Mouse (Mus musculus) MEL (cell line): ENCODE results near the gene Rbm15. TPM values are rescaled to one million over a fixed set of nuclear protein-coding genes. Genes with fewer than 3 reads are reported as not detected.

Experiments used
- DNase-seq: peaks from one replicate; pipeline ENCODE4 v3.0.0; 2011; ENCODE audit warnings: low read depth, low spot score
- H3K27ac ChIP-seq: 2 replicates; pipeline ENCODE4 v1.5.1; 2012; ENCODE audit warnings: low read depth, mild to moderate bottlenecking, control low read depth, low read length, moderate library complexity; ENCODE audit not compliant: control insufficient read depth
- H3K27me3 ChIP-seq, 2 experiments: fragments of 150-350 bp in 1 of 2; sonication (generic) in 1 of 2; 2 replicates each; pipeline ENCODE4 v1.6.1; 2012; ENCODE audit warnings: low read length in 2 of 2, mild to moderate bottlenecking in 2 of 2, improper control_type of control experiment in 1 of 2, moderate library complexity in 1 of 2; ENCODE audit not compliant: insufficient read depth in 2 of 2, control insufficient read depth in 1 of 2
- H3K36me3 ChIP-seq, 2 experiments: 2 replicates each; pipeline ENCODE4 v1.6.1; 2012 to 2014; ENCODE audit warnings: low read length in 2 of 2, improper control_type of control experiment in 1 of 2, inconsistent platforms in 1 of 2, mild to moderate bottlenecking in 1 of 2; ENCODE audit not compliant: insufficient read depth in 2 of 2, control insufficient read depth in 1 of 2
- H3K4me1 ChIP-seq, 2 experiments: fragments of 150-350 bp in 1 of 2; sonication (generic) in 1 of 2; 2 replicates each; pipeline ENCODE4 v1.6.1; 2012; ENCODE audit warnings: low read length in 2 of 2, improper control_type of control experiment in 1 of 2, mild to moderate bottlenecking in 1 of 2; ENCODE audit not compliant: insufficient read depth in 2 of 2, control insufficient read depth in 1 of 2
- H3K4me3 ChIP-seq, 2 experiments: fragments of 150-350 bp in 1 of 2; sonication (generic) in 1 of 2; 2 replicates each; pipeline ENCODE4 v1.5.1; 2012; ENCODE audit warnings: low read depth in 2 of 2, low read length in 2 of 2, mild to moderate bottlenecking in 2 of 2, moderate library complexity in 2 of 2, control low read depth in 1 of 2, improper control_type of control experiment in 1 of 2; ENCODE audit not compliant: control insufficient read depth in 1 of 2, insufficient read depth in 1 of 2
- H3K79me2 ChIP-seq: 2 replicates; pipeline ENCODE4 v1.6.1; 2012; ENCODE audit warnings: mild to moderate bottlenecking, low read length, moderate library complexity; ENCODE audit not compliant: control insufficient read depth, poor library complexity, insufficient read depth
- H3K9ac ChIP-seq: 2 replicates; pipeline ENCODE4 v1.6.1; 2012; ENCODE audit warnings: low read depth, mild to moderate bottlenecking, control low read depth, low read length, moderate library complexity; ENCODE audit not compliant: control insufficient read depth, poor library complexity, severe bottlenecking
- H3K9me3 ChIP-seq: fragments of 150-350 bp; sonication (generic); replicated peaks from 2 replicates; pipeline ENCODE4 v1.6.1; 2012; ENCODE audit warnings: mild to moderate bottlenecking, low read length, improper control_type of control experiment, moderate library complexity; ENCODE audit not compliant: insufficient read depth
- CHD1 ChIP-seq: IDR thresholded peaks from 2 replicates; pipeline ENCODE4 v1.6.1; 2012; ENCODE audit warnings: low read depth, mild to moderate bottlenecking, inconsistent platforms, low read length, improper control_type of control experiment
- CHD2 ChIP-seq: IDR thresholded peaks from 2 replicates; pipeline ENCODE4 v1.6.1; 2011; ENCODE audit warnings: low read length, improper control_type of control experiment
- CTCF ChIP-seq, 3 experiments: IDR thresholded peaks in 2 of 3; conservative IDR thresholded peaks in 1 of 3; 2 replicates each; pipeline ENCODE4 v1.5.1; 2011 to 2012; ENCODE audit warnings: low read length in 3 of 3, low read depth in 2 of 3, mild to moderate bottlenecking in 2 of 3, improper control_type of control experiment in 1 of 3, inconsistent platforms in 1 of 3, mixed read lengths in 1 of 3, moderate library complexity in 1 of 3; ENCODE audit not compliant: control insufficient read depth in 1 of 3, insufficient read depth in 1 of 3, poor library complexity in 1 of 3, severe bottlenecking in 1 of 3
- E2F4 ChIP-seq: IDR thresholded peaks from 2 replicates; pipeline ENCODE4 v1.6.1; 2011; ENCODE audit warnings: low read depth, low read length, improper control_type of control experiment, borderline replicate concordance
- EP300 ChIP-seq, 2 experiments: IDR thresholded peaks; 2 replicates each; pipeline ENCODE4 v1.6.1; 2011; ENCODE audit warnings: improper control_type of control experiment in 2 of 2, low read length in 2 of 2, low read depth in 1 of 2, mild to moderate bottlenecking in 1 of 2
- GABPA ChIP-seq: IDR thresholded peaks from 2 replicates; pipeline ENCODE4 v1.6.1; 2012; ENCODE audit warnings: low read depth, mild to moderate bottlenecking, inconsistent platforms, low read length, improper control_type of control experiment, moderate library complexity
- HCFC1 ChIP-seq: IDR thresholded peaks from 2 replicates; pipeline ENCODE4 v1.6.1; 2012; ENCODE audit warnings: low read depth, mild to moderate bottlenecking, inconsistent platforms, low read length, improper control_type of control experiment, moderate library complexity
- MAFK ChIP-seq: IDR thresholded peaks from 2 replicates; pipeline ENCODE4 v1.6.1; 2011; ENCODE audit warnings: low read depth, mild to moderate bottlenecking, low read length, improper control_type of control experiment, borderline replicate concordance
- MYB ChIP-seq: IDR thresholded peaks from 2 replicates; pipeline ENCODE4 v1.6.1; 2011; ENCODE audit warnings: mild to moderate bottlenecking, low read depth, low read length, improper control_type of control experiment
- NRF1 ChIP-seq: IDR thresholded peaks from 2 replicates; pipeline ENCODE4 v1.6.1; 2014; ENCODE audit warnings: low read depth, mild to moderate bottlenecking, inconsistent platforms, low read length, improper control_type of control experiment, moderate library complexity; ENCODE audit not compliant: poor library complexity, insufficient read depth, severe bottlenecking
- POLR2AphosphoS2 ChIP-seq: IDR thresholded peaks from 2 replicates; pipeline ENCODE4 v1.6.1; 2011; ENCODE audit warnings: low read length, improper control_type of control experiment
- POLR2AphosphoS5 ChIP-seq: IDR thresholded peaks from 2 replicates; pipeline ENCODE4 v1.6.1; 2012; ENCODE audit warnings: low read depth, borderline replicate concordance, mild to moderate bottlenecking, inconsistent platforms, low read length, moderate library complexity, mixed read lengths
- RAD21 ChIP-seq: IDR thresholded peaks from 2 replicates; pipeline ENCODE4 v1.6.1; 2011; ENCODE audit warnings: mild to moderate bottlenecking, low read depth, low read length, improper control_type of control experiment
- SMC3 ChIP-seq: IDR thresholded peaks from 2 replicates; pipeline ENCODE4 v1.6.1; 2011; ENCODE audit warnings: low read depth, low read length, improper control_type of control experiment
- ZC3H11A ChIP-seq: IDR thresholded peaks from 2 replicates; pipeline ENCODE4 v1.6.1; 2012; ENCODE audit warnings: low read depth, mild to moderate bottlenecking, inconsistent platforms, low read length, improper control_type of control experiment
- polyA plus RNA-seq, 2 experiments: library from polyadenylated mRNA; stranded (reverse) in 1 of 2; unstranded in 1 of 2; fragments of >175 nt in 1 of 2; fragments of >200 nt in 1 of 2; gene quantifications; 2 replicates each; pipeline versions ENCODE4 v1.2.1 to v1.2.4; 2012; ENCODE audit warnings: low replicate concordance in 2 of 2, low read depth in 1 of 2; ENCODE audit not compliant: insufficient read length in 2 of 2, insufficient read depth in 1 of 2, missing spikeins in 1 of 2
- total RNA-seq: library from RNA; depleted of rRNA; stranded (reverse); fragments of 300-350 nt; gene quantifications from 2 replicates; pipeline ENCODE4 v1.2.3, GENCODE M21; 2012; rRNA removed

The Rbm15 gene
- total and polyA plus RNA-seq, 3 experiments: 18.1 to 29.4 TPM; not detected in 1

GRCm38 (mm10) chr3:107276626-107277025 is 56.8 kb downstream of the Rbm15 start:
- Histone ChIP-seq H3K79me2 (peaks cover 10% of the 10 kb centered on the region), H3K27me3 (no peaks in the 10 kb centered on the region), H3K4me3 (no peak overlapping the region), H3K4me1 (peaks cover 0 to 7% of the 10 kb centered on the region in 2 experiments; a peak in 2 of 4 replicates), H3K9ac (no peak overlapping the region), H3K9me3 (no peaks in the 10 kb centered on the region), H3K27ac (no peak overlapping the region), H3K36me3 (peaks cover 0 to 8% of the 10 kb centered on the region in 2 experiments; a peak in 2 of 4 replicates)
- no peak for DNase-seq
- TF ChIP-seq HCFC1 (no peak), POLR2AphosphoS5 (no peak), GABPA (no peak), POLR2AphosphoS2 (no peak), NRF1 (no peak), EP300 (IDR thresholded peaks at IDR 0.05; ENCODE audit: low read depth in 1 of 2, low read length in 2 of 2) (no peak), MAFK (no peak), E2F4 (no peak), SMC3 (no peak), CTCF (IDR thresholded peaks at IDR 0.05 in 2 of 3, conservative IDR thresholded peaks at IDR 0.05 in 1 of 3; ENCODE audit: control insufficient read depth in 1 of 3, insufficient read depth in 1 of 3, low read depth in 2 of 3, low read length in 3 of 3, poor library complexity in 1 of 3, severe bottlenecking in 1 of 3) (no peak)

DNA sequence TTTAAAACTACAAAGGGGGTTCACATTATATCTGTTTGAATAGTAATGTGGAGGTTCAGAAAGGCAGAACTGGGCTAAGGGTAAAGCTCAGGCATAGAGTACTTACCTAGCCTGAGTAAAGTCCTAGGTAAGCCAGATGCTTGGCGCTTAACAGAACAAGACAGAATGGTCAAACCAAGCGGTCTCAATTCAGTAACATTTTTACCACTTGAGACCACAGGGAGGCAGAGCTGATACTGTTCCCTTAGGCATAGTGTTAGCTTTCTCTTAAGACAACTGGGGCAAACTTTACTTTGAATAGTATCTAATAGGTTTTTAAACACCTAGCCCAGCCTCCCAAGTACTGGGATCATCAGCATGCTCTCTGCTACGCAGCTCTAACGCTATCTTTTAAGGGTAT is 57.5 kb downstream of the Rbm15 start:
- H3K9ac ChIP-seq: no peak overlapping the region
- no peak overlapping the region for H3K4me3 ChIP-seq
- peaks cover 10% of the 10 kb centered on the region for H3K79me2 ChIP-seq
- no peaks in the 10 kb centered on the region for H3K27me3 ChIP-seq
- no peak for DNase-seq
- peaks cover 0 to 7% of the 10 kb centered on the region in 2 experiments; a peak in 2 of 4 replicates for H3K4me1 ChIP-seq
- TF ChIP-seq SMC3: peak; percentile 49
- no peak for TF ChIP-seq CHD2
- no peak for TF ChIP-seq CHD1
- TF ChIP-seq ZC3H11A: peak; percentile 10; the same call in 1 of the 2 replicates
- TF ChIP-seq RAD21: peak; percentile 11; the same call in 1 of the 2 replicates
- TF ChIP-seq CTCF (IDR thresholded peaks at IDR 0.05 in 2 of 3, conservative IDR thresholded peaks at IDR 0.05 in 1 of 3; ENCODE audit: control insufficient read depth in 1 of 3, insufficient read depth in 1 of 3, low read depth in 2 of 3, low read length in 3 of 3, poor library complexity in 1 of 3, severe bottlenecking in 1 of 3): peak in 1 of 3 experiments; percentile 37; a peak in 2 of 6 replicates
- no peak for TF ChIP-seq MYB
- no peak for TF ChIP-seq GABPA
- TF ChIP-seq, all 39 proteins: peak for 4
- H3K9me3 ChIP-seq: no peaks in the 10 kb centered on the region
- H3K27ac ChIP-seq: no peak overlapping the region
- peaks cover 0 to 8% of the 10 kb centered on the region in 2 experiments; a peak in 2 of 4 replicates for H3K36me3 ChIP-seq

Other genes starting within 250 kb of the Rbm15 start
- not detected in 2 replicates for gene Kcna2, start 232.5 kb downstream of the Rbm15 start, total RNA-seq
- gene Kcna2, start 232.5 kb downstream of the Rbm15 start, polyA plus RNA-seq: under 1 TPM in 1 of 2 experiments, not detected in 1; under 0.01 TPM
- not detected in 2 replicates for gene Kcna10, start 150.6 kb downstream of the Rbm15 start, total RNA-seq
- not detected for gene Kcna10, start 150.6 kb downstream of the Rbm15 start, polyA plus RNA-seq
- 0.08 TPM in 1 of 2 replicates, not detected in the other for gene Cym, start 111.9 kb downstream of the Rbm15 start, total RNA-seq
- not detected for gene Cym, start 111.9 kb downstream of the Rbm15 start, polyA plus RNA-seq
- not detected in 2 replicates for gene A630076J17Rik, start 103.1 kb downstream of the Rbm15 start, total RNA-seq
- gene A630076J17Rik, start 103.1 kb downstream of the Rbm15 start, polyA plus RNA-seq: not detected
- gene Prok1, start 94.0 kb downstream of the Rbm15 start, total RNA-seq: not detected in 2 replicates
- gene Prok1, start 94.0 kb downstream of the Rbm15 start, polyA plus RNA-seq: not detected
- 129 TPM in 2 replicates for gene Lamtor5, start 54.8 kb downstream of the Rbm15 start, total RNA-seq
- gene Lamtor5, start 54.8 kb downstream of the Rbm15 start, polyA plus RNA-seq: 100 to 1,000 TPM; 104 to 170 TPM
- gene Slc16a4, start 42.4 kb downstream of the Rbm15 start, total RNA-seq: 0.04 TPM in 1 of 2 replicates, not detected in the other
- under 1 TPM in 1 of 2 experiments, not detected in 1; 0.65 TPM for gene Slc16a4, start 42.4 kb downstream of the Rbm15 start, polyA plus RNA-seq
- gene Kcnc4, start 125.9 kb upstream of the Rbm15 start, total RNA-seq: not detected in 2 replicates
- not detected for gene Kcnc4, start 125.9 kb upstream of the Rbm15 start, polyA plus RNA-seq
- 0.04 TPM in 1 of 2 replicates, not detected in the other for gene Slc6a17, start 184.3 kb upstream of the Rbm15 start, total RNA-seq
- not detected for gene Slc6a17, start 184.3 kb upstream of the Rbm15 start, polyA plus RNA-seq
- gene Ubl4b, start 221.4 kb upstream of the Rbm15 start, total RNA-seq: not detected in 2 replicates
- not detected for gene Ubl4b, start 221.4 kb upstream of the Rbm15 start, polyA plus RNA-seq